Mouse (Mus musculus) frontal cortex, adult 2 months (tissue): ENCODE measurements around the gene Tmem199. TPM values are rescaled to one million over a fixed set of nuclear protein-coding genes. Genes with fewer than 3 reads are reported as not detected.

Source experiments
- DNase-seq, 2 experiments: peaks; one replicate each; pipeline ENCODE4 v3.0.0; 2022; ENCODE audit warnings: low spot score in 1 of 2; ENCODE audit errors: extremely low spot score in 1 of 2
- polyA plus RNA-seq: library from polyadenylated mRNA; depleted of rRNA; stranded (reverse); fragments of >200 nt; gene quantifications from 2 replicates; pipeline ENCODE4 v1.2.3, GENCODE M21; 2012

Tmem199 gene
- polyA plus RNA-seq, 1 experiment, result 56.6 TPM

DNA sequence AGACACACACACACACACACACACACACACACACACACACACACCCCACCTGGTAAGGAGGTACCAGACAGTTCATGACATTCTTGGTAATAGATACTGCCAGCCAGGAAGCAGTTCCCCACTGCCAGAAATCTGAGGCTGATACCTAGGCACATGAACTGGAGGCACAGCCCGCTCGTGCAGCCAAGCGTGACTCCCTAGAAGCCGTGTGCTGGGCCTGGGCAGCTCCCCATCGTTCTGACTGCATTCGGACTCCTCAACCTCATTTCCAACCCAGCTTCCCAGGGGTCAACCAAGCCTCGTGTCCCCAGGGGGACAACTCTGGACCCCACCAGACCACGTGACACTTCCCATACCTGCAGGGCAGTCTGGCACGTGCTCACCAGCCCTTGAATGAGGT, 16.7 kb upstream of the Tmem199 start:
- no peak for DNase-seq

DNA sequence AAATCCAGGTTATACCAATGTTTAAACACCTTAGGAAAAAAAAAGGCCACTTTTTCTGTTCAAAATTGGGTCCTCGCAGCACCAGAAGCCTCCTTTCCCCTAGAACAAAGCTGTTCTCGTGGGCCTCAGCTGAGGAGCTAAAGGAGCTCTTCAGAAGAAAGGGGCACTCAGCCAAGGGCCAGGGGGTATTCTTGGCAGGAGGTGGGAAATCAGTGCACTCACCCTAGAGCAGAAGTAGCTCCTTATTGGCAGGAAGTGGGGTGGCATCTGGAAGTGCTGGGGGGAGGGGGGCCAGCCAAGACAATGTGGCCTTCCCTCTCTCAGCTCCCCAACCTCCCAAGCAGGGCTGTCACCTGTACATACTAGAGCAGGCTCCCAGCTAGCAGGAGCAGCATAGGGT, 12.9 kb upstream of the Tmem199 start:
- no peak for DNase-seq

DNA sequence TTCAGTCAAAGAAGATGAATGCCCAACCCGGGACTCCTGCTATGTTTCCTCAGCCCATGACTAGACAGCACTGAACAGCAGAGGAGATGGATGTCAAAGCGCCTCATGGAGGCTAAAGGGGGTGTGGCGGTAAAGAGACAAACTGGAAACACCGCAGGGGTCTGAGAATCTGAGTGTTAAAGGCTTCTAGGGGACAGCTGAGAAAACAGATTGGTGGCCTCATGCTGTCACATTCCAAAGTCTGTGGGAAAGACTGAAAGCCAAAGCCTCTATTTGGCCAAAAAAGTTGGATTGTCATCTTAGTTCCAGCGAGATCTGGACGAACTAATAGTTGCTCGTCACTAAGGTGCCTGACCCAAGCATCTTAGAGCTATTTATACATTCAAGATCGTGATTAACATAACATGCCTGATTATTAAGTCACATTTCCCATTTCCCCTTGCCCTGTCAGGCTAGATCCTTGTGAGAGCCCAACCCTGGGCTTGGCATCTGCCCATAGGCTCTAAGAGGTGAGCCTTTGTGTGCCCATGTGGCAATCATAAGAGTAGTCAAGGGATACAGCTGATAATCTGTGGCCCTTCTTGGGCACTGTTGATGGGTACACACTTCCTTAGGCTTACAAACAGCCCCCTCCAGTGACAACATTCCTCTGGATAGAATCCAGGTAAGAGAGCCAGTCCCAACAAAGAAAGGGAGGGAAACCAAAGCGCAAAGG, 11.4 kb upstream of the Tmem199 start:
- no peak for DNase-seq

DNA sequence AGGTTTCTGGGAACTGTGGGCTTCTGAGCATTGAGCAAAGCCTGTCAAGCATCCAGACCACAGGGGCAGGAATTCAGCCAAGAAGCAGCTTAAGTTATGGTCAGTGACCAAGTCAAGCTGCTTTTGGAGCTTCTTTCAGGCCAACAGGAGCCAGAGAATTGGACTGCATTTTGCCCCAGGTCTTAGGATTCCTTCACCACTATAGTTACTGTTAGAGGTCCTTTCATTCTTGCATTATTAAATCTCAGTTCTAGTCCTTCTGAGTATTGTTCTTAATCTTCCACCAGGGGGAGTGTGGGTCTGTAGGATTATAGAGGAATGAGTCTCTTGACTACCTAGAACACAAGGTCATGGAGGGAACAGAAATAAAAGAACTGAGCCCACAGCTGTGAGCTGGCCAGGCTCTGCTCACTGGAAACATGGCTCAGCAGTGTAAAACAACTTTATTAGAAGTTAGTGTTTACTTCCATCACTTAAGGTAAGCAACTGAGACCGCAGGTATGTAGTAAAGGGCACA, 10.6 kb upstream of the Tmem199 start:
- DNase-seq, result no peak

DNA sequence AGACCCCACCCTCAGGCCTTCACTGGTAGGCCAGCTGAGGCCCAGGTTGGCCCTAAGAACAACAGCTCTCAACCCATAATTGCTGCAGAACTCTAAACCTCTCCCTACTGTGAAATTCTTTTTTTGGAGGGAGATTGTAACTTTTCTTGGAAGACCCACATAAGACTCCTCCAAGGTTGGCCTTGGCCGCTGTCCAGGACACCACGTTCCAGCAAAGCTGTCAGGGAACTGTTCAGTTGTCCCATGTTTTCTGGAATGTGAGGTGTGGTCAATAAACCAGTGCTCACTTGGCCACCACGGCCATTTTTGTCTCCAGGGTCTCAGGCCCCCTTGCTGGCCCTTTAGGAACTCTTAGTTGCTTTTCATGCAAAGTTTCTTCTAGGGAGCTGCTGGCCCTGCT, 9.9 kb upstream of the Tmem199 start:
- DNase-seq, result no peak

DNA sequence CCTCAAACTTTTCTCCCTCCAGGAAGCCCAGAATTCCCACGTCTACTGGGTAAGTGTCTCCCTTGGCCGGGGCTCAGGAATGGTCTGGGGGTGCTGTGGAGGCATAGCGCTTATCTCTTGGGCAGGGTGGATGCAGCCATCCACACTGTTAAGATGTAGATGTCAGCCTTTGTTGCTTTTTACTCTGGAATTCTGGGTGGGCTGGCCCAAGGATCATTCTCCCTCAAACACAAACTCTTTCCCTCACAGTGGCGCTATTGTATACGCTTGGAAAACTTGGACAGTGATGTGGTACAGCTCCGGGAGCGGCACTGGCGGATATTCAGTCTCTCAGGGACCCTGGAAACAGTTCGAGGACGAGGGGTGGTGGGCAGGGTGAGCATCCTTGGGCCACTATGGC, 7.0 kb upstream of the Tmem199 start:
- no peak for DNase-seq

DNA sequence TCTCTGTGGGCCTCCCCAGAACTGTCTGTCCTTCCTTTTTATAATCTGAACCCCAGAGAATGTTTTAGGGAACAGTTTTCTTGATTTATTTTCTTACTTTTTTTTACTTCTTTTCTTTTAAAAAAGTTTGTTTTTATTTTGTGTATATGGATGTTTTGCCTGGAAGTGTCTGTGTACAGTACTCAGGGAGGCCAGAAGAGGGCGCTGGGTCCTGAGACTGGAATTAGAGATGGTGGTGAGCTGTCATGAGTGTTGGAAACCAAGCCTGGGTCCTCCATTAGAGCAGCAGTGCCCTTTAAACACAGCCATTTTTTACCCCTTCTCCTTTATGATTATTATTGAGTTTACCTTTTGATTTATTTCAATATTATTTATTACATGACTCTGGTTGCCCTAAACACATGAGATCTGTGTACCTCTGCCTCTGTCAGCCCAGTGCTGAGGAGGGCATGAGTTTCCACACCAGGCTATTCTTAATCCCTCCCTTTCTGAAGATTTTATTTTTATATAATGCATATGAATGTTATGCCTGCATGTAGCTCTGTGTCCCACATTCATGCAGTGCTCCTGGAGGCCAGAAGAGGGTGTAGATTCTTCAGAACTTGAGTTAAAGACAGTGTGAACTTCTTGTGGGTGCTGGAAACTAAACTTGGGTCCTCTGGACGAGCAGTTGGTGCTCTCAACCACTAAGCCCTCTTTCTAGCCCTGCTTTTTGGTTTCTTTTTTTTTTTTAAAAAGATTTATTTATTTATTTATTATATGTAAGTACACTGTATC, 3.8 kb upstream of the Tmem199 start:
- DNase-seq, result no peak

DNA sequence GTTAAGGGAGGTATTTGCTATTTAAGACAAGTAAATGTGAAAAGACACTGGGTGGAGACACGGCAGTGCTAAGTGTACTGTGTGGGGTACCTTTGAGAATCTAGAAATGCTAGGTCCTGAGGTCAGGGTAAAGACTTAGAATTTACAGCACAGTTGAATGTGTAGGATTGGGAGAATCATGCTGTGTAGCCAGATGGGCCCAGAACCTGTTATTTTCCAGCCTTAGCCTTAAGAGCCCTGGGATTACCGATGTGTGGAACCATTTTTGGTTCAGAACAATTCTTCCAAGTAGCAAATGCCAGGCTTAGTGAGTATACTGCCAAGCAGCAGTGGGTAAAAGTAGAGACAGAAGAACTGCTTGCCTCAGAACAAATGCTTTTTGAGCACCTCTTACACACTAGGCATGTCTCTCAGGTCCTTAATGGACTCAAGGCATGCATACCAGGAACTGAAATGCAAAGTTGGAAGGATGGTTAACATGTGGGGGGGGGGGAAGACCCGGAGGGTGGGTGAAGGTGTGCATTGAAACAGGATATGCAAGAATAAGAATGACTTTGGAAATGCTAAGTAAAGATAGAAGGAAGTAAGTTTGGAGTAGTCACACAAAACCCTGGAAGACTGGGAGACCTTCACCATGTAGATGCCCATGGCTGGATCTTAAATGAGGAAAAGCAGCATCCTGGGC, 1.3 kb upstream of the Tmem199 start:
- DNase-seq, result no peak

DNA sequence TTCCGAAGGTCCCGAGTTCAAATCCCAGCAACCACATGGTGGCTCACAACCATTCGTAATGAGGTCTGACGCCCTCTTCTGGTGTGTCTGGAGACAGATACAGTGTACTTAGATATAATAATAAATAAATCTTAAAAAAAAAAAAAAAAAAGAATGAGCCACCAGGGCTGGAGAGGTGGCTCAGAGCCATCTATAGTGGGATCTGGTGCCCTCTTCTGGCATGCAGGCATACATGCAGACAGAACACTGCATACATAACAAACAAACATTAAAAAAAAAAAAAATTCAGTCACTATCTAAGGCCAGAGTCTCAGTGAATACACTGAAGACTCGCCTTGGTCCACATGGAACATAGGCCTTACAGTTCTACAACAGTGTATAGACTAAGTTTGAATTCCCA, 2.8 kb downstream of the Tmem199 start:
- DNase-seq, result no peak

DNA sequence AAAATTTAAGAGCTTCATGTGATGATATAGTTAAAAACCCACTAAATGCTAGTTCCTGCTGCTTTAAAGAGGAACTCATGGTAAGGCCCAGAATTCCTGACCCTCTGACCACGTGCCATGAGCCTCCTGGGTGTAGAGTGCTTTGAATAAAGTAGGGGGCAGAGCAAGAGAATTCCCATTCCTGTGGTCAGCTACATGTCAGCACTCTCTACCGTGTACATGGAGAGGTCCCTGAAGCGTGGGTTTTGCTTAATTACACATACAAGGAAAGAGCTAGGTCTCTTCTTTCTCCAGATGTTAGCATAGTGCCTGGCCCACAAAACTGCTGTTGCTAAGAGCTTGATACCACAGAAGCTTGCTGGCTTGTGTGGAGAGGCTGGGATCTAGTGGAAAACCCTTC, 6.5 kb downstream of the Tmem199 start:
- DNase-seq, result no peak

DNA sequence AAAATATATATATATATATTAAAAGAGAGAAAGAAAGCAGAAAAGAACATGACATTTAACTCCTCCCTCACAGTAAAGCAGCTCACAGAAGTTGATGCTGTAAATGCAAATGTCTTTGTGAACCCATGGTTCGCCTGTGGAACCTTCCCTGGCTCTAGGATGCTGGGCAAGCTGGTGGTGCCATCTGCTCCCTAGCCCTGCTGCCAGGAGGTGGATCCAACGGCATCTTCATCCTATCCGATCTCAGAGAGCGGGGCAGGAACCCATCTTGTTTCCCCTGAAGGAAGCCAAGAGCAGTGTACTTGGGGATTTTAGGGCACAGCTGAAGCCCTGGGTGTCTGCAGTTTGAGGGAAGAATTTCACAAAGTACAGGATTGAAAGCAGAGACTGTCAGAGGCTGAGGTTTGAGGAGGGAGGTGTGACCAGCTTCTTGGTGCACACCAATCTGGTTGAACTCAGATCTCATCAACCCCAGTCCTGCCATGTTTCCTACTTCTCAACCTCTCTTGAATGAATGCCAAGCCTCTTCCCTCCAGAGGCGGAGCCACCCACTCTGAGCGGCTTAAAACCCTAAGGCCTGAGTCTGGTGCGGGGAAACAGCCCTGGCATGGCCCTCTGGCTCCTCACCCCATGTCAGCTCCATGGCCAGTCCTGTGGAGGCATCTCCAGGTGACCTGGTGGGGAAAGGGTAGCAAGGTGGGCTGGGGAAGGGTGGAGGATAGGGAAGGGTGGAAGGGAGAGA, 8.9 kb downstream of the Tmem199 start, which contains the start of gene Sebox:
Gene Sebox, plus strand, starts transcription at position 539 of the 742 bp plus-strand sequence.
- DNase-seq, result peak in 1 of 2 experiments; percentile 37

DNA sequence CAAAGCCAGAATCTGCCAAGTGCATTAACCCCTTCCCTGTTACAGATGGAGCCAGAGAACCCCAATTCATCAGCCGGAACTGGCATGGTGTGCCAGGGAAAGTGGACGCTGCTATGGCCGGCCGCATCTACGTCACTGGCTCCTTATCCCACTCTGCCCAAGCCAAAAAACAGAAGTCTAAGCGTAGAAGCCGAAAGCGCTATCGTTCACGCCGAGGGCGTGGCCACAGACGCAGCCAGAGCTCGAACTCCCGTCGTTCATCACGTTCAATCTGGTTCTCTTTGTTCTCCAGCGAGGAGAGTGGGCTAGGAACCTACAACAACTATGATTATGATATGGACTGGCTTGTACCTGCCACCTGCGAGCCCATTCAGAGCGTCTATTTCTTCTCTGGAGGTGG, 10.4 kb downstream of the Tmem199 start:
- no peak for DNase-seq

DNA sequence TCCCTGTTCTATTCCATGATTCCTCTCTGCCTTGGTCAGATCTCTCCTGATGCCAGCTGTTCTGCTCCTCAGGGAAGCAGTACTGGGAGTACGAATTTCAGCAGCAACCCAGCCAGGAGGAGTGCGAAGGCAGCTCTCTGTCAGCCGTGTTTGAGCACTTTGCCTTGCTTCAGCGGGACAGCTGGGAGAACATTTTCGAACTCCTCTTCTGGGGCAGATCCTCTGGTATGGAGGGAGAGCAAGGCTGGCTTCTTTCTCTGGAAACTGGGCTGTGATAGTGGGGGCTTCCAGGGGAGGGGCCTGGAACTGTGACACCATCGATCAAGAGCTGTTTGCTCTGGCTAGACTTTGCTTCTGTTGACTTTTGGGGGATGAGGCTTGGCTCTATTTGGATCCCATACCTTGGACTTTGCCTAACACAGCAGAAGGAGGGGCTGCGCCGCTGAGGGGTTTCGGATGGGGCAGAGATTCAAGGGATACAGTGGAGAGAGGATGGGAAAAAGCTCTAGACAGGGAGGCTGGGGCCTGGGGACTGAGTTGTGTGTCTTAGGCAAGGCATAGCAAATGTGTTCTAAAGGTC, 11.3 kb downstream of the Tmem199 start:
- DNase-seq, result no peak

DNA sequence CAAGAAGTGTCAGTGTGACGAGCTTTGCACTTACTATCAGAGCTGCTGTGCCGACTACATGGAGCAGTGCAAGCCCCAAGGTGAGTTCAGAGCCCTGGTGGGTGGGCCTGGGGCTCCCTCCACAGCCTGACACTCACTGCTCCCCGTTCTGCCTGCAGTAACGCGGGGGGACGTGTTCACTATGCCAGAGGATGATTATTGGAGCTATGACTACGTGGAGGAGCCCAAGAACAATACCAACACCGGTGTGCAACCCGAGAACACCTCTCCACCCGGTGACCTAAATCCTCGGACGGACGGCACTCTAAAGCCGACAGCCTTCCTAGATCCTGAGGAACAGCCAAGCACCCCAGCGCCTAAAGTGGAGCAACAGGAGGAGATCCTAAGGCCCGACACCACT, 12.4 kb downstream of the Tmem199 start:
- DNase-seq, result no peak

DNA sequence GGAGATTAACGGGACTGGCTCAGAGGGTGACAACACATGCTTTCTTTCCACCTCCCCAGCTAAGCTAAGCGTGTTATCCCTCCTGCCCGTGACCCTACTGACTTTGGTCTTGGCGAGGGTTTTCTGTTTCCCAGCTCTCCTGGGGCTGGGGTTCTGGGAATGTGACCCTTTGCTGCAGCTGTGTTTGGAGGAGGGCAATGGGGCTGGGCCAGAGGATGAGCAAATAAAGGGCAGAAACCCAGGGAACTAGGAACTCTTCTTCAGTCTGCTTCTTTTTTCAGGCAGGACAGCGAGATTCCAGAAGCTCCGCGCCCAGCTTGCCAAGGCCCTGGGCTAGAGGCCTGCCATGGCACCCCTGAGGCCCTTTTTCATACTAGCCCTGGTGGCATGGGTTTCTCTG, 13.0 kb downstream of the Tmem199 start, which contains the start of gene Vtn:
Gene Vtn, plus strand, starts transcription at position 88 of the 400 bp plus-strand sequence.
- DNase-seq, result no peak

DNA sequence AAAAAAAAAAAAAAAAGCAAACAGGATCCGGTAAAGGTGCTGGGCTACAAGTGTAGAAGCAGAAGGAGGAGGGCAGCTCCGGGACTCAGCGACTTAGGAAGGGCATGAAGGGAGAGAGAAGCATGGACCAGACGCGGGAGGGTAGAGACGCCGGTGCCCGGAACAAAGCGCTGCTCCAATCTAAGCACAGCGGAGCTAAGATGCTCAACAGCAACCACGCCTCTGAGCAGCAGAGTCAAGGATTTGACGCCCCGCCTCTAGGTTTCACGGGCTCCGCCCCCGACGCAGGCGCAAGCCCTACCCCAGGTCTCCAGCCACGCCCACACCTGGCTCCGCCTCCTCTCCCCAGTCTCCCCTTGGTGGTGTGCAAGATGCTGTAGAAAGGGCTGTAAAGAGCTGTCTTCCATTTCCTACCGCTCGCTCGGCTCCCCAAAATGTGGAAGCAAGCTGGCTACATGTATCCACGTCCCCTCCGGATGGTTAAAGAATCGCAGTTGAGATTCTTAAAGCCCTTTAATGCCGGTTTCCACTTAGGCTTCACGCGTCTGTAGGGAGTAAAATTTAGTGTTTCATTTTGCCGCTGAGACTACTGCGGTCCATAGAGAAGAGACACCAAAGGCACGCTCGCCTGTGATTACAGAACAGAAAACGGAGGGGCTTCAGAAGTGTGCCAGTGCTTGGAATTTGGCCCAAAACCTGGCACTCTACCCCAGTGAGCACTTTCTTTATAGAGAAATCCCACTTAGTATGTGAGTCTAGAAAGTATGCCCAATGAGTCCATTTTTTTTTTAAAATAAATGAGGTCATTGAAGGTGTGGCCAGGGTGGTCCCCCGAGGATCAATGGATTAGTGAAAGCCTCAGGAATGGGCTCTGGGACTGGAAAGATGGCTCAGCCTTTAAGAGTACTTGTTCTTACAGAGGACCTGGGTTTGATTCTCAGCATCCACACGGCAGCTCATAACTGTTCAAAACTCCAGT, 14.1 kb downstream of the Tmem199 start, which contains the start of gene Sarm1:
Gene Sarm1, minus strand, starts transcription at position 211 of the 979 bp plus-strand sequence.
- DNase-seq, result peak; percentile 93 to 97

DNA sequence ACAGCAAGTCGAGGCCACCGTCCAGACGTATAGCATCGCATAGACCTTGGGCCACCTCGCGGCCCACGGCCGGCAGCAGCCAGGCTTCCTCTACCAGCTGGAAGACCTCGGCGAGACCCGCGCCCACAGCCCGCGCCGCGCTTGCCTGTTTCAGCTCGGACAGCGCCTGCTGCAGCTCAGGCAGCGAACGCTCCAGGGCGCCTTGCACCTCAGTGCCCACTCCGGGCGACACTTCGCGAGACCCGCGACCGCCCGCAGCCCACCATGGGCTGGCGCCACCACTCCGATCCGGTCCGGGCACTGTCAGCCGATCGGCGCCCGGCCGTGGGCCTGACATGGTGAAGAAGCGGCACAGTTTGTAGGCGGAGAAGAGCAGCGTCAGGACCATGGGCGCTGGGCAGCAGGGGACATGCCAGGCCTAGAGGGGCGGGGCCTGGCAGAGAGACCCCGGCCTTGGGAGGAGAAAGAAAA, 14.9 kb downstream of the Tmem199 start:
- peak in 1 of 2 experiments; percentile 38 for DNase-seq

DNA sequence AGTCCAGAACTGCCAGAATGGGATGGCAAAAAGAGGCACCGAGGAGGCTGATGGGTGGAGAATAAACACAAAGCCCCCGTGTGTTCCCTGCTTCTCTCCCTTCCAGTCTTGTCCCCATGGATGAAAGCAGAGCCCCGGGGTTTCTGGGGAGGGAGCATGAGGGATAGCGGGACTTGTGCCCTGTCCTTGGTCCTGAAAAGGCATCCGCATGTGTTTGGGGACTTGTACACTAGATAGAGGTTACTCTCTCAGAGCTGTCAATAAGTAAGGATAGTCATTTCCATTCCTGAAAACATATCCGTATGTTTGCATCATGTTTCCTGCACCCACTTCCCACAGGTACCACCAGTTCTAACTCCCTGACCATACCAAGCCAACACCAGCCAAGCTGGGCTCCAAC, 16.1 kb downstream of the Tmem199 start:
- DNase-seq, result no peak

DNA sequence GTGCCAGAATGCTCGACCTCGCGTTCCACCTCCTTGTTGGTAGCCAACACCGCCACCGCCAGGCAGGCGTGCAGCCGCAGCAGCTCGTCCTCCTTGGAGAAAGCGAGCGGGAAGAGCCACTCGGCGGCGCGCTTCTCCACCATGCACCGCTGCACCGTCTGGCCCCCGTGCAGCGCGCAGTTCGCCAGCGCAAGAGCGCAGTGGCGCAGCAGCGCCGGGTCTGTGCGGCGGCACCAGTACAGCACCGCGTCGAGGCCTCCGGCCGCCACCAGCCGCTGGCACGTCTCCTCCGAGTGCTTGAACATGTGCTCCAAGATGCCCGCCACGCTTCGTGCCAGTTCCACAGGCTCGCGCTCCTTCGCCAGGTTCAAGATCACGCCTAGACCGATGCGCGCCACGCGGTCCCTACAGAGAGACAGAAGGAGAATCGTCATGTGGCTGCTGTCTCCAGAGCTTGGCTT, 21.2 kb downstream of the Tmem199 start:
- peak in 1 of 2 experiments; percentile 62 for DNase-seq
